Mouse (Mus musculus) ES-E14 (cell line): ENCODE results near the gene Rps12. TPM values are rescaled to one million over a fixed set of nuclear protein-coding genes. Genes with fewer than 3 reads are reported as not detected.
"Not testable (repeated sequence)": the region's sequence is repeated elsewhere in the genome, so short reads cannot be mapped to it uniquely, and the experiment has no call there.

Source experiments
- DNase-seq: peaks from one replicate; pipeline ENCODE4 v3.0.0-alpha.2; 2013; ENCODE audit warnings: low read depth, low spot score
- H3K27ac ChIP-seq: 2 replicates; pipeline ENCODE4 v1.5.1; 2012; ENCODE audit warnings: low read depth, mild to moderate bottlenecking, low read length, moderate library complexity, mixed read lengths; ENCODE audit not compliant: poor library complexity, insufficient read depth, severe bottlenecking
- H3K36me3 ChIP-seq: 2 replicates; pipeline ENCODE4 v1.6.1; 2012; ENCODE audit warnings: mild to moderate bottlenecking, low read length, moderate library complexity, mixed read lengths; ENCODE audit not compliant: control insufficient read depth, poor library complexity, insufficient read depth, severe bottlenecking
- H3K4me1 ChIP-seq, 2 experiments: fragments of 150-350 bp in 1 of 2; sonication (generic) in 1 of 2; 2 replicates each; pipeline ENCODE4 v1.6.1; 2012; ENCODE audit warnings: low read length in 2 of 2, mild to moderate bottlenecking in 1 of 2, mixed read lengths in 1 of 2; ENCODE audit not compliant: control insufficient read depth in 2 of 2, insufficient read depth in 2 of 2, poor library complexity in 1 of 2
- H3K4me3 ChIP-seq, 2 experiments: fragments of 150-350 bp in 1 of 2; sonication (generic) in 1 of 2; 2 replicates each; pipeline ENCODE4 v1.5.1; 2012; ENCODE audit warnings: low read length in 2 of 2, low read depth in 1 of 2, mild to moderate bottlenecking in 1 of 2, mixed read lengths in 1 of 2; ENCODE audit not compliant: insufficient read depth in 1 of 2, poor library complexity in 1 of 2, severe bottlenecking in 1 of 2
- H3K9ac ChIP-seq: 2 replicates; pipeline ENCODE4 v1.6.1; 2012; ENCODE audit warnings: low read depth, mild to moderate bottlenecking, low read length, mixed read lengths; ENCODE audit not compliant: poor library complexity, insufficient read depth, severe bottlenecking
- H3K9me3 ChIP-seq: fragments of 150-350 bp; sonication (generic); 2 replicates; pipeline ENCODE4 v1.6.1; 2012; ENCODE audit warnings: low read depth, mild to moderate bottlenecking, low read length; ENCODE audit not compliant: control insufficient read depth, insufficient read depth
- CHD2 ChIP-seq: IDR thresholded peaks from 2 replicates; pipeline ENCODE4 v1.6.1; 2014; ENCODE audit warnings: mild to moderate bottlenecking, low read depth, low read length, inconsistent platforms
- HCFC1 ChIP-seq: IDR thresholded peaks from 2 replicates; pipeline ENCODE4 v1.6.1; 2012; ENCODE audit warnings: low read length, inconsistent platforms, borderline replicate concordance; ENCODE audit not compliant: insufficient read depth
- MAFK ChIP-seq: IDR thresholded peaks from 2 replicates; pipeline ENCODE4 v1.6.1; 2014; ENCODE audit warnings: mild to moderate bottlenecking, low read depth, low read length, inconsistent platforms; ENCODE audit not compliant: insufficient read depth
- ZC3H11A ChIP-seq: IDR thresholded peaks from 2 replicates; pipeline ENCODE4 v1.6.1; 2012; ENCODE audit warnings: low read depth, mild to moderate bottlenecking, inconsistent platforms, low read length, borderline replicate concordance
- ZNF384 ChIP-seq: IDR thresholded peaks from 2 replicates; pipeline ENCODE4 v1.6.1; 2012; ENCODE audit warnings: low read depth, low read length, inconsistent platforms
- in situ Hi-C, 2 experiments: fragments of 600-800 bp; cut with MboI; formaldehyde crosslinking; loops; one replicate each; pipeline ENCODE4 v1.15.1; 2025; ENCODE audit warnings: low sequenced_read_pairs in 2 of 2, inconsistent platforms in 1 of 2; ENCODE audit not compliant: unreplicated experiment in 2 of 2
- total RNA-seq: library from RNA; depleted of rRNA; stranded (reverse); fragments of 300-350 nt; gene quantifications from 2 replicates; pipeline ENCODE4 v1.2.3, GENCODE M21; 2012

Rps12 gene
- total RNA-seq, 1 experiment = 4,411 TPM

DNA sequence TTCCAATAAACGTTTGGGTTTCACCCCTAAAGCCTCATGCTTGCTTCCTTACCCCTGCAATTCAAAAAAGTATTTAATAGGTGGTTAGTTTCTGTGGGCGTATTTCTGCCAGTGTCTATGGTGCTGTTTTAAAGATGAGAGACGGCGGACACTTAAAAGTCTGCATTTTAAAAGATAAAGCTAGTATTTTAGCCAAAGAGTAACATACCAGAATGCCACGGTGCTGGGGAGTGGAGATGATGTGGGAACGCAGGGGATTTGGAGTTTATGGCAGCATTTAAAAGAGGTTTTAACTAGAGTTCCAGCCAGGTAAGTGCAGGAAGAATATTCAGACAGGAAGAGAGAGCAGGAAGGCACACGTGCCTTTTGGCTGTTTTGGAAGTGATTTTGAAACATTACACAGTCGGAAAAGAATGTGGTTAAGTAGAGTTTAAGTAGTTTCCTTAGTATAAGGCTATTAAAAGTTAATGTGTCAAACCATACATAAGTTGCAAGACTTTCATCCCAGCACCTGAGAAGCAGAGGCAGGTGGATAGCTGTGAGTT is 1.1 kb upstream of the Rps12 start:
- in situ Hi-C loops = loop anchor here in 1 of 2 experiments (25.0 kb wide), 1 partner anchor 824 kb away; no protein-coding TSS in a partner anchor
- H3K27ac ChIP-seq = peak overlapping the region; percentile 85; the same call in 1 of the 2 replicates

DNA sequence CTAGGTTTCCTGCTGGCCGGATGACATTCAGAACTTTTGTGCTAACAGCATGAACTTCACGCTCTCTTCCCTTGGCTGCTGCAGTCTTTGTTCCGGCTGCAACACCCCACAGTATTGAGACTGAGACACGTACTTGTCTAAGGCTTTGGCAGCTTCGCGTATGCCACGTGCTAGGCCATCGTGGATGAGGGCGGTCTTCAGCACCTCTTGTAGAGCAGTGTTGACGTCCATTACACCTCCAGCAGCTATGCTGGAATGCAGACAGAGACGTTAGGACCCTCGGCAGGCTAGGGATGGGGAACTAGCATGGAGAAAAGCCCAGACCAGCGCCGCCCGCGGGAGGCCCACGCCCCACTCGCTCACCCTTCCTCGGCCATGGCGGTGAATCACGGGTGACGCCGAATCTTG is 440 bp downstream of the Rps12 start:
- Histone ChIP-seq H3K4me3 (peak overlapping the region; percentile 82 to 96), H3K27ac (peak overlapping the region; percentile 93), H3K9ac (peak overlapping the region; percentile 99), H3K36me3 (peaks cover 29% of the 10 kb centered on the region)
- not testable (repeated sequence) for DNase-seq, H3K9me3 ChIP-seq, H3K4me1 ChIP-seq
- in situ Hi-C loops = loop anchor here in 1 of 2 experiments (25.0 kb wide), 1 partner anchor 826 kb away; no protein-coding TSS in a partner anchor

More for the DNA sequence above, 1.1 kb upstream of the Rps12 start:
- DNase-seq = no peak
- no peak for TF ChIP-seq ZC3H11A
- TF ChIP-seq MAFK = no peak
- TF ChIP-seq ZNF384 = no peak
- TF ChIP-seq CHD2 = no peak
- no peak for TF ChIP-seq HCFC1
- Histone ChIP-seq H3K9me3 (no peaks in the 10 kb centered on the region), H3K4me3 (peak overlapping the region; percentile 89 to 95), H3K9ac (peak overlapping the region; percentile 99), H3K4me1 (peaks cover 0 to 2% of the 10 kb centered on the region in 2 experiments; a peak in 1 of 4 replicates), H3K36me3 (peaks cover 29% of the 10 kb centered on the region)

DNA sequence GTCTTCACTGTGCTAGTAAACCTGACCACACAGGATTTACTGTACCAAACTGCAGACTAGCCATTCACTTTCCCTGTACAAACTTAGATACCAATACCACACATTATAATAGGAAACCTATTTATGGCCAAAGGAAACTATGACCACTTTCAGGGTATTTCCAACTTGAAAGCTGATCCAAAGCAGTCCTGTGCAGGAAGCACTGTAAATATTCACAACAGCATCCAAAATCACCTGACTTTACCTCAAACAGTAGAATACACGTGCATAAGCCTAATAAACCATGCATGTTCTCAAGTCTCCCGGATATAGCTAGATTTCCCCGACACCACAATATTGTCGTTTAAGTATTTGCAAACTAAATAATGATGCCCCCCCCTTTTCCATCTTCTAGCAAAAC is 1.0 kb downstream of the Rps12 start:
- peak overlapping the region; percentile 82 to 96 for H3K4me3 ChIP-seq
- H3K4me1 ChIP-seq = no peaks in the 10 kb centered on the region; a peak in 2 of 4 replicates
- H3K9me3 ChIP-seq = no peaks in the 10 kb centered on the region
- in situ Hi-C loops = loop anchor here in 1 of 2 experiments (25.0 kb wide), 1 partner anchor 826 kb away; no protein-coding TSS in a partner anchor
- no peak for TF ChIP-seq MAFK
- TF ChIP-seq ZNF384 = no peak
- no peak for TF ChIP-seq CHD2
- no peak for TF ChIP-seq HCFC1
- TF ChIP-seq ZC3H11A = no peak
- peaks cover 29% of the 10 kb centered on the region for H3K36me3 ChIP-seq
- no peak for DNase-seq
- peak overlapping the region; percentile 99 for H3K9ac ChIP-seq
- H3K27ac ChIP-seq = peak overlapping the region; percentile 93; the same call in 1 of the 2 replicates

DNA sequence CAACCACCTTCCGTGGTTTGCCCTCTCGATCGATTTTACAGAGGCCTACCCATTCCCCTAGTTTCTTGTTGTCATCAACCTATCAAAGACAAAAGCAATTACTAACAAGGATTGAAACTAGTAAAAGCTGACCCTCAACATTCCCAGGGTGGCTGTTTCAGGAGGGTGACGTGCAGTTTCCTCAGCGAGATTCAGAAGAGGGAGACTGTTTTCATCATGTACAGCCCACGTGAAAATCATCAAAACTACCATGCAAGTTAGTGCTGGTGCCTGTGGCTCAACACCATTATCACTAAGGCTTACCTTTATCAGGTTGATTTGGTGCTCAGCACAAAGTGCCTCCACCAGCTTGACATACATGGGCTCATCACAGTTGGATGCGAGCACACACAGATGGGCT is 1.5 kb downstream of the Rps12 start:
- H3K27ac ChIP-seq = peak overlapping the region; percentile 93
- not testable (repeated sequence) for H3K9me3 ChIP-seq, DNase-seq, H3K4me1 ChIP-seq
- peak overlapping the region; percentile 82 to 96 for H3K4me3 ChIP-seq
- H3K36me3 ChIP-seq = peaks cover 29% of the 10 kb centered on the region
- in situ Hi-C loops = loop anchor here in 1 of 2 experiments (25.0 kb wide), 1 partner anchor 827 kb away; no protein-coding TSS in a partner anchor
- H3K9ac ChIP-seq = peak overlapping the region; percentile 99

DNA sequence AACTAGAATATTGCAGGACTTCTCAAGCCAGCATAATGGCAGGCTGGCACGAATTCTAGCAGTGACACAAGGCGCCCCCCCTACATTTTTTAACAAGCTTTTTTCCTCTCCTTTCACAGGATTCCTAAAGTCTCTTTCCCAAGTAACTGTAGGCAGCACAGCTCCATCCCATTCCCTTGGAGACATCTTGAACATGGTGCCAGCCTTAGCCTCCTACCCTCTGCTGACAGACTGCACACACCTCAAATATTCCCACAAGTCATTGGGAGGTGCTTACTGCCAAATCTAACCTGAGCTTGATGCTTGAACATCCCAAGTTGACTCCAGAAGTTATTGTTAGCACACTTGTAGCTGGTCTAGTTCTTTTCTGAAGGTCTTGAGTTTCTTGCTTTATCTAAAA is 3.0 kb downstream of the Rps12 start:
- in situ Hi-C loops = loop anchor here in 1 of 2 experiments (25.0 kb wide), 1 partner anchor 828 kb away; no protein-coding TSS in a partner anchor
- peak overlapping the region; percentile 8; the same call in 1 of the 2 replicates for H3K27ac ChIP-seq
- peaks cover 29% of the 10 kb centered on the region for H3K36me3 ChIP-seq
- no peak for DNase-seq
- no peak overlapping the region; the same call in 1 of the 2 replicates for H3K9ac ChIP-seq
- H3K4me1 ChIP-seq = peaks cover 0 to 1% of the 10 kb centered on the region in 2 experiments; a peak in 2 of 4 replicates
- H3K9me3 ChIP-seq = no peaks in the 10 kb centered on the region
- TF ChIP-seq MAFK (no peak), HCFC1 (no peak), ZNF384 (no peak), CHD2 (no peak; the same call in 1 of the 2 replicates), ZC3H11A (no peak)
- peak overlapping the region in 1 of 2 experiments; percentile 96; a peak in 2 of 4 replicates for H3K4me3 ChIP-seq
